Mouse (Mus musculus) embryonic facial prominence, embryonic 13.5 days (tissue): ENCODE measurements around the gene Glrx5. TPM values are rescaled to one million over a fixed set of nuclear protein-coding genes. Genes with fewer than 3 reads are reported as not detected.

Experiments used
- ATAC-seq: fragments of 200-750 bp; cut with Nextera tagmentation; 2 replicates; pipeline ENCODE4 v1.8.0; 2017; ENCODE audit warnings: low read depth; ENCODE audit not compliant: insufficient number of reproducible peaks, insufficient read depth, low FRiP score, low TSS enrichment
- H3K27ac ChIP-seq: fragments of 300-500 bp; sonication (generic); 2 replicates; pipeline ENCODE4 v1.5.1; 2015; ENCODE audit warnings: moderate library complexity, mild to moderate bottlenecking, inconsistent platforms
- H3K27me3 ChIP-seq: fragments of 300-500 bp; sonication (generic); 2 replicates; pipeline ENCODE4 v1.6.1; 2015; ENCODE audit warnings: mild to moderate bottlenecking, inconsistent platforms
- H3K36me3 ChIP-seq: fragments of 300-500 bp; sonication (generic); 2 replicates; pipeline ENCODE4 v1.6.1; 2015; ENCODE audit warnings: mild to moderate bottlenecking, inconsistent platforms
- H3K4me1 ChIP-seq: fragments of 300-500 bp; sonication (generic); 2 replicates; pipeline ENCODE4 v1.6.1; 2015; ENCODE audit warnings: inconsistent platforms
- H3K4me2 ChIP-seq: fragments of 300-500 bp; sonication (generic); 2 replicates; pipeline ENCODE4 v1.6.1; 2015; ENCODE audit warnings: moderate library complexity, mild to moderate bottlenecking, inconsistent platforms
- H3K4me3 ChIP-seq: fragments of 300-500 bp; sonication (generic); 2 replicates; pipeline ENCODE4 v1.5.1; 2015; ENCODE audit warnings: mild to moderate bottlenecking, inconsistent platforms
- H3K9ac ChIP-seq: fragments of 300-500 bp; sonication (generic); 2 replicates; pipeline ENCODE4 v1.6.1; 2015; ENCODE audit warnings: mild to moderate bottlenecking, inconsistent platforms
- H3K9me3 ChIP-seq: fragments of 300-500 bp; sonication (generic); 2 replicates; pipeline ENCODE4 v1.6.1; 2016; ENCODE audit warnings: inconsistent platforms
- WGBS: fragments of 180-500 bp; shearing (Covaris S2); methylation state at CpG from one replicate; pipeline ENCODE4 v1.1.7; 2015; ENCODE audit warnings: mixed read lengths; 5-methylcytosine and 5-hydroxymethylcytosine counted together
- polyA plus RNA-seq: library from polyadenylated mRNA; unstranded; fragments of >200 nt; fragmentation: Nextera tagmentation; extraction: Ambion mirVana; gene quantifications from 2 replicates; pipeline ENCODE4 v1.2.1, GENCODE M21; 2015

Glrx5 gene
- polyA plus RNA-seq, 1 experiment from 2014 or later: 158 TPM

DNA sequence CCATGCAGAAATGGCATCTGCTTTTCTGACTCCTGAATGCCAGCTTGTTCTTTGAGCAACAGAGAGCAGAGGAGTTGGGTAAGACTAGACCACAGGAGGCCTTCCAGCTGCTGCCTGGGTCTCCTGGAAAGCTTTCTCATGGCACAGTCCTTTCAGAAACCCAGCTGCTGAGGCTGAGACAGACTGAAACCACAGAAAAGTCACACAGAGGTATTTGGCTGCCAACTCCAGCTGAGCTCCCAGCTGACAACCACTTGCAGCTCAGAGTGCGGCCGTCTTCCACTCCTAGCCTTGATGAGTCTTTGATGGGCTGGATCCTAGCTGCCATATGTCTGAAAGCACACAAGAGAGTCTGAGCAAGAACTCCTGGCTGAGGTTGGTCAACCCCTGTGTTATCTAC is 27.5 kb downstream of the Glrx5 start:
- Histone ChIP-seq H3K27me3 (no peaks in the 10 kb centered on the region), H3K9ac (no peak overlapping the region), H3K9me3 (no peaks in the 10 kb centered on the region), H3K4me3 (no peak overlapping the region), H3K36me3 (no peaks in the 10 kb centered on the region), H3K4me1 (peaks cover 5% of the 10 kb centered on the region; the same call in 1 of the 2 replicates), H3K27ac (no peak overlapping the region), H3K4me2 (no peak overlapping the region)
- 65% methylated on average over 2 of the region's 2 CpGs for WGBS
- ATAC-seq: no peak

- WGBS: 50% methylated on average over 28 of the region's 28 CpGs
These were observed 31.0 kb downstream of the Glrx5 start for GRCm38 (mm10) chr12:105063201-105064134.

DNA sequence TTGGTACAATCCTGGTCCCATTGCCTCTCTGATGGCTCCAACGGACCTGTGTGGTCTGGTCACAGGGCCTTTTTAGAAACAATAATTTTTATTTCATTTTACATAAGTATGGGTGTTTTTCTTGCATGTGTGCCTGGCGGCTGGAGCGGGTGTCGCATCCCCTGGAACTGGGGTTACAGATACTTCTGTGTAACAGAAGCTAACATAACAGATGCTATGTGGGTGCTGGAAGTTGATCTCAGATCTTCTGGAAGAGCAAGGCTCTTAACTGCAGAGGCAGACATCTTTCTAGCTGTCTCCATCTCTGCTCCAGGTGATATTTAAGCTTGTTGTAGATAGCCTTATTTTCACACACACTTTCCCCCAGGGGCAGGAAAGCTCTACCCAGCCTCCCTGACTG is 31.7 kb downstream of the Glrx5 start:
- Histone ChIP-seq H3K36me3 (no peaks in the 10 kb centered on the region), H3K27ac (no peak overlapping the region), H3K9me3 (no peaks in the 10 kb centered on the region; the same call in 1 of the 2 replicates), H3K9ac (no peak overlapping the region), H3K4me3 (no peak overlapping the region), H3K4me2 (no peak overlapping the region), H3K4me1 (peaks cover 5% of the 10 kb centered on the region; the same call in 1 of the 2 replicates), H3K27me3 (no peaks in the 10 kb centered on the region)
- no peak for ATAC-seq
- WGBS: 79% methylated on average over 4 of the region's 4 CpGs

More at GRCm38 (mm10) chr12:105063201-105064134, 31.0 kb downstream of the Glrx5 start:
- H3K4me3 ChIP-seq: no peak overlapping the region
- ATAC-seq: no peak
- H3K27me3 ChIP-seq: no peaks in the 10 kb centered on the region
- no peak overlapping the region for H3K27ac ChIP-seq
- H3K4me1 ChIP-seq: peaks cover 5% of the 10 kb centered on the region; the same call in 1 of the 2 replicates
- no peak overlapping the region for H3K9ac ChIP-seq
- no peaks in the 10 kb centered on the region for H3K36me3 ChIP-seq
- 0 out of 2 replicates have a peak overlapping the region, but pooled peaks have one; percentile 0 for H3K4me2 ChIP-seq
- H3K9me3 ChIP-seq: no peaks in the 10 kb centered on the region; the same call in 1 of the 2 replicates

- H3K4me1 ChIP-seq: peaks cover 5% of the 10 kb centered on the region; the same call in 1 of the 2 replicates
- H3K27me3 ChIP-seq: no peaks in the 10 kb centered on the region
- H3K36me3 ChIP-seq: no peaks in the 10 kb centered on the region
- no peak for ATAC-seq
- no peaks in the 10 kb centered on the region; the same call in 1 of the 2 replicates for H3K9me3 ChIP-seq
- H3K9ac ChIP-seq: no peak overlapping the region
- 82% methylated on average over 7 of the region's 7 CpGs for whole genome bisulfite sequencing
- no peak overlapping the region for H3K4me2 ChIP-seq
- no peak overlapping the region for H3K4me3 ChIP-seq
- H3K27ac ChIP-seq: no peak overlapping the region
These were observed 32.6 kb downstream of the Glrx5 start for GRCm38 (mm10) chr12:105065119-105065518.

DNA sequence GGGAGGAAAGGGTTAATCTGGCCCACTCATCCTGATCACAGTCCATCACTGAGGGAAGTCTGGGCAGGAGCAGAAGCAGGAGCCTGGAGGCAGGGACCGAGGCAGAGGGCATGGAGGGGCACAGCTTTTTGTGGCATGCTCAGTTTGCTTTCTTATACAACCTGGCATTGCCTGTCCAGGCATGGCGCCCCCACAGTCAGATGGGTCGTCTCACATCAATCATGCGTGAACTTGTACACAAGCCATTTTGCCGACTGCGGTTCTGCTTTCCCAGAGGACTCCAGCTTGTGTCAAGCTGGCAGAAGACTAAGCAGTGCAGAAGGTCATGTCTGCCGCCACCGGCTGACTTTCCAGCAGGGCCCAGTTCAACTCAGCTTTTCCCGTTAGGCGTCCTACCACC is 34.0 kb downstream of the Glrx5 start:
- no peaks in the 10 kb centered on the region for H3K27me3 ChIP-seq
- H3K36me3 ChIP-seq: no peaks in the 10 kb centered on the region
- H3K4me1 ChIP-seq: peaks cover 5% of the 10 kb centered on the region; the same call in 1 of the 2 replicates
- no peak overlapping the region for H3K4me3 ChIP-seq
- no peak overlapping the region for H3K27ac ChIP-seq
- 76% methylated on average over 10 of the region's 10 CpGs for WGBS
- no peaks in the 10 kb centered on the region; the same call in 1 of the 2 replicates for H3K9me3 ChIP-seq
- ATAC-seq: no peak
- no peak overlapping the region for H3K9ac ChIP-seq
- no peak overlapping the region for H3K4me2 ChIP-seq

- Histone ChIP-seq H3K4me1 (no peaks in the 10 kb centered on the region), H3K4me2 (no peak overlapping the region), H3K27me3 (no peaks in the 10 kb centered on the region), H3K36me3 (no peaks in the 10 kb centered on the region), H3K27ac (no peak overlapping the region), H3K9me3 (no peaks in the 10 kb centered on the region; the same call in 1 of the 2 replicates), H3K4me3 (no peak overlapping the region), H3K9ac (no peak overlapping the region)
- WGBS: 78% methylated on average over 5 of the region's 5 CpGs
- ATAC-seq: no peak
These were observed 36.4 kb downstream of the Glrx5 start for GRCm38 (mm10) chr12:105068911-105069310.

- no peak overlapping the region for H3K27ac ChIP-seq
- ATAC-seq: no peak
- no peaks in the 10 kb centered on the region for H3K9me3 ChIP-seq
- H3K9ac ChIP-seq: no peak overlapping the region
- 0 out of 2 replicates have a peak, but pooled peaks cover 5% of the 10 kb centered on the region for H3K4me1 ChIP-seq
- WGBS: 36% methylated on average over 9 of the region's 9 CpGs
- no peak overlapping the region for H3K4me2 ChIP-seq
- no peaks in the 10 kb centered on the region for H3K36me3 ChIP-seq
- H3K4me3 ChIP-seq: no peak overlapping the region
- no peaks in the 10 kb centered on the region for H3K27me3 ChIP-seq
These were observed 41.2 kb downstream of the Glrx5 start for GRCm38 (mm10) chr12:105073708-105074107.

GRCm38 (mm10) chr12:105075496-105075895 is 43.0 kb downstream of the Glrx5 start:
- Histone ChIP-seq H3K9me3 (no peaks in the 10 kb centered on the region), H3K4me3 (no peak overlapping the region)

DNA sequence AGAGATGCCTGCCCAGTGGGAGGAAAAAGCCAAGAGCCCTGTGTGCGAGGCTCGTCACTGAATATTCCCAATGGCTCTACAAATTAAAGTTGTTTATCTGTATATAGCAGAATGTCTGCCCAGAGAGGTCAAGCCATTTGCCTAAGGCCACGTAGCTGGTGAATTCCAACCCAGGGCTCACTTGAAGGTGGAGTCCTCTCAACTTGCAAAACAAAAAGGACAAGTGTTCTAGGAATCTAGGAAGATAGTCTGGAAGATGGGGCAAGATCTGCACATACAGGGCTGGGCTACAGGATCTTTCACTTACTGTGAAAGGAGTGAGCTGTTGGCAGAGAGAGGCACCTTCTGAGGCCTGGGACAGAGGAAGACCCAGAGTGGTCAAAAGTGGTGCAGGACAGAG is 44.0 kb downstream of the Glrx5 start:
- H3K4me1 ChIP-seq: 0 out of 2 replicates have a peak, but pooled peaks cover 5% of the 10 kb centered on the region
- no peak for ATAC-seq
- H3K4me3 ChIP-seq: no peak overlapping the region
- no peaks in the 10 kb centered on the region for H3K9me3 ChIP-seq
- no peak overlapping the region for H3K4me2 ChIP-seq
- H3K27me3 ChIP-seq: no peaks in the 10 kb centered on the region
- 62% methylated on average over 3 of the region's 3 CpGs for WGBS
- no peaks in the 10 kb centered on the region for H3K36me3 ChIP-seq
- no peak overlapping the region for H3K9ac ChIP-seq
- no peak overlapping the region for H3K27ac ChIP-seq

More at GRCm38 (mm10) chr12:105075496-105075895, 43.0 kb downstream of the Glrx5 start:
- Histone ChIP-seq H3K27me3 (no peaks in the 10 kb centered on the region), H3K36me3 (no peaks in the 10 kb centered on the region), H3K27ac (no peak overlapping the region), H3K4me2 (no peak overlapping the region), H3K4me1 (0 out of 2 replicates have a peak, but pooled peaks cover 5% of the 10 kb centered on the region), H3K9ac (no peak overlapping the region)
- no peak for ATAC-seq
- WGBS: 48% methylated on average over 7 of the region's 7 CpGs

GRCm38 (mm10) chr12:105077232-105077631 is 44.7 kb downstream of the Glrx5 start:
- no peak overlapping the region for H3K27ac ChIP-seq
- no peak for ATAC-seq
- WGBS: 95% methylated on average over 2 of the region's 2 CpGs
- H3K27me3 ChIP-seq: no peaks in the 10 kb centered on the region
- no peak overlapping the region for H3K4me2 ChIP-seq
- H3K9ac ChIP-seq: no peak overlapping the region
- H3K4me1 ChIP-seq: 0 out of 2 replicates have a peak, but pooled peaks cover 5% of the 10 kb centered on the region
- H3K9me3 ChIP-seq: no peaks in the 10 kb centered on the region
- no peak overlapping the region for H3K4me3 ChIP-seq
- no peaks in the 10 kb centered on the region for H3K36me3 ChIP-seq

DNA sequence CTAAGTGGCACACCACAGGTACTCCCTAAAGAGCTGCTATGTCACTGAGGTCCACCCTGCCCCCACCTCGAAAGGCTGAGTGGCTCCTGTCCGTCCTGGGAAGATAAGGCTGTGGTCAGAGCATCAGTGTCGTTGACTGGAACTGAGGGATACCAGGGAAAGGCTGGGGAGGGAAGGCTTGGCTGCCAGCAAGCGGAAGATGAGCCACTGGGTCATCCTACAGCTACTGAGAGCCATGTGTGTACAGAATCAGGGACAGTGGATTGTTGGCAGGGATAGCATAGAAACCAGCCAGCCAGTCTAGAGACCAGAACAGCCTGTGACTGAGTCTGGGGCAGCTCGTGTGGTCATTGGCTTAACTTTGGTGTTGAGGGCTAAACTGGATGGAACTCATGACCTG is 51.7 kb downstream of the Glrx5 start:
- 67% methylated on average over 5 of the region's 5 CpGs for WGBS
- H3K4me3 ChIP-seq: no peak overlapping the region
- H3K27ac ChIP-seq: no peak overlapping the region
- H3K9me3 ChIP-seq: no peaks in the 10 kb centered on the region
- H3K4me2 ChIP-seq: no peak overlapping the region
- H3K9ac ChIP-seq: no peak overlapping the region
- ATAC-seq: no peak
- no peaks in the 10 kb centered on the region for H3K36me3 ChIP-seq
- no peaks in the 10 kb centered on the region for H3K27me3 ChIP-seq
- H3K4me1 ChIP-seq: no peaks in the 10 kb centered on the region

GRCm38 (mm10) chr12:105084816-105085215 is 52.3 kb downstream of the Glrx5 start:
- 87% methylated on average over 6 of the region's 6 CpGs for WGBS
- no peak overlapping the region for H3K27ac ChIP-seq

More at GRCm38 (mm10) chr12:105084816-105085215, 52.3 kb downstream of the Glrx5 start:
- Histone ChIP-seq H3K4me1 (no peaks in the 10 kb centered on the region), H3K4me3 (no peak overlapping the region), H3K4me2 (no peak overlapping the region), H3K9me3 (no peaks in the 10 kb centered on the region), H3K27me3 (no peaks in the 10 kb centered on the region), H3K36me3 (no peaks in the 10 kb centered on the region), H3K9ac (no peak overlapping the region)
- ATAC-seq: no peak
